Mouse (Mus musculus): ENCODE measurements around the gene Rnf26. TPM values are rescaled to one million over a fixed set of nuclear protein-coding genes. Genes with fewer than 3 reads are reported as not detected.

The Rnf26 gene
- polyA plus RNA-seq, 1 experiment from 2014 or later = 69.9 TPM

Other genes with a start within 250 kb of the Rnf26 start
- gene Thy1, start 70.1 kb downstream of the Rnf26 start, polyA plus RNA-seq (2016; fragmentation: Nextera tagmentation; extraction: Ambion mirVana) = not detected in 2 replicates
- gene Usp2, start 46.5 kb downstream of the Rnf26 start, polyA plus RNA-seq (2016; fragmentation: Nextera tagmentation; extraction: Ambion mirVana) = 10.2 and 14.6 TPM in 2 replicates
- gene Mfrp, start 11.8 kb downstream of the Rnf26 start, polyA plus RNA-seq (2016; fragmentation: Nextera tagmentation; extraction: Ambion mirVana) = 0.27 and 0.33 TPM in 2 replicates
- gene C1qtnf5, start 6.3 kb downstream of the Rnf26 start, polyA plus RNA-seq (2016; fragmentation: Nextera tagmentation; extraction: Ambion mirVana) = 0.58 and 0.73 TPM in 2 replicates
- gene Gm49380, start within 50 bp of the Rnf26 start, polyA plus RNA-seq (2016; fragmentation: Nextera tagmentation; extraction: Ambion mirVana) = 0.14 and 0.36 TPM in 2 replicates
- gene Mcam, start 21.0 kb upstream of the Rnf26 start, polyA plus RNA-seq (2016; fragmentation: Nextera tagmentation; extraction: Ambion mirVana) = 13.4 and 14.2 TPM in 2 replicates
- 28.7 and 34.3 TPM in 2 replicates for gene Cbl, start 120.5 kb upstream of the Rnf26 start, polyA plus RNA-seq (2016; fragmentation: Nextera tagmentation; extraction: Ambion mirVana)
- not detected in 2 replicates for gene Ccdc153, start 127.2 kb upstream of the Rnf26 start, polyA plus RNA-seq (2016; fragmentation: Nextera tagmentation; extraction: Ambion mirVana)
- gene Pdzd3, start 138.0 kb upstream of the Rnf26 start, polyA plus RNA-seq (2016; fragmentation: Nextera tagmentation; extraction: Ambion mirVana) = 0.23 and 0.31 TPM in 2 replicates
- 4.6 and 5.2 TPM in 2 replicates for gene Nlrx1, start 155.1 kb upstream of the Rnf26 start, polyA plus RNA-seq (2016; fragmentation: Nextera tagmentation; extraction: Ambion mirVana)
- 10.1 and 12.4 TPM in 2 replicates for gene Abcg4, start 175.1 kb upstream of the Rnf26 start, polyA plus RNA-seq (2016; fragmentation: Nextera tagmentation; extraction: Ambion mirVana)
- gene Hinfp, start 192.2 kb upstream of the Rnf26 start, polyA plus RNA-seq (2016; fragmentation: Nextera tagmentation; extraction: Ambion mirVana) = 34.6 and 35.5 TPM in 2 replicates
- 16.5 and 16.9 TPM in 2 replicates for gene C2cd2l, start 206.8 kb upstream of the Rnf26 start, polyA plus RNA-seq (2016; fragmentation: Nextera tagmentation; extraction: Ambion mirVana)
- 38.9 and 39.3 TPM in 2 replicates for gene Dpagt1, start 212.5 kb upstream of the Rnf26 start, polyA plus RNA-seq (2016; fragmentation: Nextera tagmentation; extraction: Ambion mirVana)
- gene H2afx, start 221.2 kb upstream of the Rnf26 start, polyA plus RNA-seq (2016; fragmentation: Nextera tagmentation; extraction: Ambion mirVana) = 477 and 482 TPM in 2 replicates
- gene Hmbs, start 230.7 kb upstream of the Rnf26 start, polyA plus RNA-seq (2016; fragmentation: Nextera tagmentation; extraction: Ambion mirVana) = 107 and 115 TPM in 2 replicates
- gene Vps11, start 248.2 kb upstream of the Rnf26 start, polyA plus RNA-seq (2016; fragmentation: Nextera tagmentation; extraction: Ambion mirVana) = 31.5 and 34.8 TPM in 2 replicates

All from forebrain, embryonic 12.5 days (tissue).